Mouse (Mus musculus): ENCODE data around the gene Ubtd2.

- TF ChIP-seq CTCF (conservative IDR thresholded peaks at IDR 0.05; ENCODE audit: low read length) = no peak
- no peak for TF ChIP-seq NANOG (IDR thresholded peaks at IDR 0.05; ENCODE audit: borderline replicate concordance, low read length)
Observed at GRCm38 (mm10) chr11:32451306-32451705, 3.9 kb upstream of the Ubtd2 start.
